ENCODE assay signal across 19 mouse cellular contexts in genomic region chrX:48157396-48157795, GRCm38 (mm10). TPM values are rescaled to one million over a fixed set of nuclear protein-coding genes. Genes with fewer than 3 reads are reported as not detected.
DNase-seq lines count a peak whose midpoint lies in the region; TF ChIP-seq lines count a peak whose summit lies in the region.
"Had no signal": no experiment of that assay in that cellular context is flagged by ENCODE, and none has a peak within 500 bp of the region (broad histone marks: within the 10 kb centered on the region; RNA-seq: fewer than 3 reads in every experiment).

No protein-coding gene starts in this region.

- H3K4me3 ChIP-seq in cerebellum, adult 2 months (replicated peaks; ENCODE audit: insufficient read depth, low read depth, low read length): no peak overlapping the region
- H3K4me3 ChIP-seq: embryonic facial prominence, embryonic 10.5 days; embryonic facial prominence, embryonic 12.5 days; forebrain, embryonic 13.5 days; forebrain, embryonic 15.5 days had no signal

- intact Hi-C loops in left cerebral cortex, postnatal 4 days (cut with DNase I): no loop called here

- H3K4me1 ChIP-seq in cerebellum, adult 2 months (ENCODE audit: control insufficient read depth, insufficient read depth, low read length): no peaks in the 10 kb centered on the region
- H3K4me1 ChIP-seq: embryonic facial prominence, embryonic 10.5 days; embryonic facial prominence, embryonic 12.5 days; forebrain, embryonic 13.5 days; forebrain, embryonic 15.5 days had no signal

- 25% methylated on average over 8 of the region's 8 CpGs for WGBS in cerebellum, adult 2 months

- H3K27ac ChIP-seq in cerebellum, adult 2 months (ENCODE audit: insufficient read depth, low read length): no peak overlapping the region
- H3K27ac ChIP-seq: embryonic facial prominence, embryonic 10.5 days; embryonic facial prominence, embryonic 12.5 days; forebrain, embryonic 13.5 days; forebrain, embryonic 15.5 days had no signal

- no peak for TF ChIP-seq CTCF in cerebellum, adult 2 months (IDR thresholded peaks at IDR 0.05; ENCODE audit: borderline replicate concordance, insufficient read depth, low read depth, low read length)

- no peak for TF ChIP-seq POLR2A in cerebellum, adult 2 months (IDR thresholded peaks at IDR 0.05; ENCODE audit: borderline replicate concordance, insufficient read depth, low read length)

- peak; percentile 1 to 11 for DNase-seq in cerebellum, adult 2 months
- no peak for DNase-seq in cerebellum, adult 9-10 months
- peak; percentile 63 to 80 for DNase-seq in cerebellum, postnatal 14 days
- no peak for DNase-seq in cerebellum, adult 8-10 months
- DNase-seq in left cerebral cortex, postnatal 4 days: peak; percentile 33
- no peak for DNase-seq in left cerebral cortex, adult 8-10 months (ENCODE audit: low spot score in 2 of 2)
- DNase-seq: adrenal gland, adult 8-10 months; adrenal gland, postnatal 14 days; adrenal gland, postnatal 36 days; B cell, adult 2 months; cerebellum, adult 11 months; cerebellum, adult 18-20 months; forebrain, postnatal 0 days had no signal

- no peaks in the 10 kb centered on the region for H3K27me3 ChIP-seq in cerebellum, adult 2 months (ENCODE audit: control insufficient read depth, insufficient read depth, low read length)
- H3K27me3 ChIP-seq: CH12.LX; embryonic facial prominence, embryonic 12.5 days; forebrain, embryonic 13.5 days; forebrain, embryonic 15.5 days had no signal

RNA-seq across cellular contexts. Expression of gene Sash3, which starts 11.2 kb away (rescaled TPM):
- 0.56 and 0.59 TPM in 2 replicates for polyA plus RNA-seq in cerebellum, adult 2 months (2012; rRNA removed)
- under 1 TPM; 0.89 to 0.96 TPM for total RNA-seq in left cerebral cortex, postnatal 4 days (2021)
- total RNA-seq in left cerebral cortex, adult 8-10 months (2022): 1 to 10 TPM; 1.4 to 2.5 (median 1.9) TPM
- polyA plus RNA-seq: Patski had no signal

RNA-seq across cellular contexts. Expression of gene Xpnpep2, which starts 48.9 kb away (rescaled TPM):
- polyA plus RNA-seq in cerebellum, adult 2 months (2012; rRNA removed): 0.08 and 0.13 TPM in 2 replicates
- total RNA-seq in left cerebral cortex, postnatal 4 days (2021): under 1 TPM; 0.40 to 0.60 TPM
- 1 to 10 TPM in 1 of 4 experiments, under 1 TPM in 3; 0.09 to 1.1 (median 0.57) TPM for total RNA-seq in left cerebral cortex, adult 8-10 months (2022)

RNA-seq across cellular contexts. Expression of gene Zdhhc9, which starts 51.3 kb away (rescaled TPM):
- polyA plus RNA-seq in cerebellum, adult 2 months (2012; rRNA removed): 46.8 and 48.5 TPM in 2 replicates
- total RNA-seq in left cerebral cortex, postnatal 4 days (2021): 10 to 100 TPM; 86.3 to 91.7 TPM
- 10 to 100 TPM; 45.9 to 53.5 (median 52.4) TPM for total RNA-seq in left cerebral cortex, adult 8-10 months (2022)

Comparison
In these comparisons a context has a peak if more than half of its experiments do, and no peak if none do; other contexts are left out.
1. DNase-seq: peak in cerebellum, adult 2 months (2 of 2), cerebellum, postnatal 14 days (2 of 2) and left cerebral cortex, postnatal 4 days (single experiment); none in cerebellum, adult 9-10 months (single experiment), cerebellum, adult 8-10 months (single experiment) and left cerebral cortex, adult 8-10 months (0 of 2).